Mouse (Mus musculus): ENCODE measurements around the gene Glmn. TPM values are rescaled to one million over a fixed set of nuclear protein-coding genes. Genes with fewer than 3 reads are reported as not detected.

Glmn gene
- polyA plus RNA-seq, 1 experiment from 2014 or later: 34.7 TPM

DNA sequence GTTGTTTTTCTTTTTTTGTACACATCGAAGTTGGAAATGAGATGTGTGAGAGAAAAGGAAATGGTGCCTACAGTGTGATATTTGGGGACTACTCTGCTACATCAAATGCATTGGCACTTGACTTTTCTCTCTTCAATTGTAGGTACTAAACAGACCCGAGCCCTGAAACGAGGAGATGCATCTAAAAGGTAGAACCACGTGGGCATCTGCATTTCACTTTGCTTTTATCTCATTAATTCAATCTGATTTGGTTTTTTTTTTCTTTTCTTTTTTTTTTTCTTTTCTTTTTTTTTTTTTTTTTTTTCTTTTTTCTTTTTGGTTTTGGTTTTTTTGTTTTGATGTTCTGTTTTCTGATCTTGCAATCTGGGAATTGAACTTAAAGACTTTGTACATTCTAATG is 692 bp upstream of the Glmn start:
- Histone ChIP-seq H3K4me1 (replicated peaks; ENCODE audit: control insufficient read depth, insufficient read depth, low read length) (no peaks in the 10 kb centered on the region), H3K9me3 (ENCODE audit: control insufficient read depth, low read length) (no peaks in the 10 kb centered on the region), H3K36me3 (ENCODE audit: control insufficient read depth, insufficient read depth, low read length) (no peaks in the 10 kb centered on the region), H3K27me3 (ENCODE audit: control insufficient read depth, insufficient read depth, low read length) (no peaks in the 10 kb centered on the region), H3K4me3 (ENCODE audit: low read depth, low read length) (peak overlapping the region; percentile 67), H3K9ac (ENCODE audit: low read depth, low read length) (no peak overlapping the region; the same call in 1 of the 2 replicates), H3K27ac (ENCODE audit: low read depth, low read length) (no peak overlapping the region), H3K4me2 (replicated peaks; ENCODE audit: low read depth, low read length) (no peak overlapping the region)
- WGBS: 21% methylated on average over 4 of the region's 4 CpGs
- ATAC-seq (ENCODE audit: low FRiP score): no peak
- DNase-seq (ENCODE audit: low spot score): peak; percentile 13

DNA sequence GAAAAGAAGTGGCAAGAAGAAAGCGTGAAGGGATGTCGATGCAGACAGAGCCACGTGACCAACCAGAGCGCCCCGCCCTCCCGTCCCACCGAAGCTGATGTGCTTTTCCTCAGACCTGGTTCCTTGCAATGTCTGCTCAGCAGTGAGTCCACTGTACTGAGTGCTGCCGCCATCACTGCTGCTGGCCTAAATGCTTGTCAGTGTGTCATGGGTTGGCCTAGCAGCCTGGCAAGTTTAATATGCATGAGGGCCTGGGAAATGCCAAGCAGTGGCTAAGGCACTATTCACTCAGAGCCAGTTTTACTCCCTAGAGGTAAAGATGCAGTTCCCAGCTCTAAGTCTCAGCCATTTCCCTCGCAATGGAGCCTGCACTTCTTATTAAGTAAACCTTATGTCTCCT is 28.5 kb downstream of the Glmn start:
- WGBS: 95% methylated on average over 9 of the region's 9 CpGs
- Histone ChIP-seq H3K27me3 (ENCODE audit: control insufficient read depth, insufficient read depth, low read length) (no peaks in the 10 kb centered on the region), H3K27ac (ENCODE audit: low read depth, low read length) (no peak overlapping the region), H3K4me1 (replicated peaks; ENCODE audit: control insufficient read depth, insufficient read depth, low read length) (no peaks in the 10 kb centered on the region), H3K4me3 (ENCODE audit: low read depth, low read length) (no peak overlapping the region), H3K36me3 (ENCODE audit: control insufficient read depth, insufficient read depth, low read length) (no peaks in the 10 kb centered on the region), H3K4me2 (replicated peaks; ENCODE audit: low read depth, low read length) (no peak overlapping the region), H3K9ac (ENCODE audit: low read depth, low read length) (no peak overlapping the region), H3K9me3 (ENCODE audit: control insufficient read depth, low read length) (no peaks in the 10 kb centered on the region)
- no peak for DNase-seq (ENCODE audit: low spot score)
- no peak for ATAC-seq (ENCODE audit: low FRiP score)

DNA sequence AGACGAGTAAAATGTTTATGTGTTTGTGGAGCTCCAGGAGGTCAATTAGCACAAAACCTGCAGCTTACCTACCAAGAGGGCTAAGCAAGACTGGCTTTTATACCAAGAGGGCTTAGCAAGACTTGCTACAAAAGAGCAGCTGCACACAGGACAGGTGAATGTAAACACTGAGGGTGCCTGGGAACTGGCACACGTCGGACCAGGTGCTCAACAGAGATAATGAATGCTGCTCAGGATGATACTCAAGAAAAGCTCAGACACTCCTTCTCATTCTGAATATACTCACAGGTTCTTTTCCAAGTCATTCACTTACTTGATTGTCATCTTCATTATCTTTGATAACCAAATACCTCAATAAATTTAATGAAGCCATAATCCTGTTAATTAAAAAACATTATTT is 40.7 kb downstream of the Glmn start:
- H3K36me3 ChIP-seq (ENCODE audit: control insufficient read depth, insufficient read depth, low read length): 0 out of 2 replicates have a peak, but pooled peaks cover 2% of the 10 kb centered on the region
- H3K9ac ChIP-seq (ENCODE audit: low read depth, low read length): no peak overlapping the region
- H3K27me3 ChIP-seq (ENCODE audit: control insufficient read depth, insufficient read depth, low read length): no peaks in the 10 kb centered on the region
- no peak for ATAC-seq (ENCODE audit: low FRiP score)
- H3K27ac ChIP-seq (ENCODE audit: low read depth, low read length): no peak overlapping the region
- H3K4me3 ChIP-seq (ENCODE audit: low read depth, low read length): no peak overlapping the region
- 86% methylated on average over 3 of the region's 3 CpGs for WGBS
- no peaks in the 10 kb centered on the region for H3K9me3 ChIP-seq (ENCODE audit: control insufficient read depth, low read length)
- no peak for DNase-seq (ENCODE audit: low spot score)
- H3K4me2 ChIP-seq (replicated peaks; ENCODE audit: low read depth, low read length): no peak overlapping the region
- H3K4me1 ChIP-seq (replicated peaks; ENCODE audit: control insufficient read depth, insufficient read depth, low read length): no peaks in the 10 kb centered on the region

DNA sequence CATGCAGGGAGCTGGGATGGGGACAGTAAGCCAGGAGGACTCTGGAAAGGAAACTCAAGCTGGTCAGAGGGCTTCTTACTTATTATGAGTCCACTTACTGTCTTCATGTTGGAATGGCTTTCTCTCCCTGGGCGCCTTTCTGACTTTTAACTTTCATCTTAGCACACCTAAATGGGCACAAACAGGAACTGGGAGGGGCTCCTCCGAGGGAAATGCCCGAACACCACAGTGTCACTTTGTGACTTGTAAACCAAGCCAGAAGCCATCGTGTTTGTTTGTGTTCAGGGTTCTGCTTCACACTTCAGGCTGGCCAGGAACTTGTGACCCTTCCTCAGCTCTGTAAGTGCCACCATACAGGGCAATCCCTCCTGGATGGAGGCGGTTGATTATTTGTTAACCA is 43.4 kb downstream of the Glmn start:
- DNase-seq (ENCODE audit: low spot score) (no peak), ATAC-seq (ENCODE audit: low FRiP score) (no peak)
- Histone ChIP-seq H3K9ac (ENCODE audit: low read depth, low read length) (no peak overlapping the region), H3K36me3 (ENCODE audit: control insufficient read depth, insufficient read depth, low read length) (no peaks in the 10 kb centered on the region), H3K27me3 (ENCODE audit: control insufficient read depth, insufficient read depth, low read length) (no peaks in the 10 kb centered on the region), H3K27ac (ENCODE audit: low read depth, low read length) (no peak overlapping the region), H3K4me3 (ENCODE audit: low read depth, low read length) (no peak overlapping the region), H3K4me2 (replicated peaks; ENCODE audit: low read depth, low read length) (no peak overlapping the region), H3K9me3 (ENCODE audit: control insufficient read depth, low read length) (no peaks in the 10 kb centered on the region), H3K4me1 (replicated peaks; ENCODE audit: control insufficient read depth, insufficient read depth, low read length) (no peaks in the 10 kb centered on the region)
- 87% methylated on average over 5 of the region's 5 CpGs for WGBS

DNA sequence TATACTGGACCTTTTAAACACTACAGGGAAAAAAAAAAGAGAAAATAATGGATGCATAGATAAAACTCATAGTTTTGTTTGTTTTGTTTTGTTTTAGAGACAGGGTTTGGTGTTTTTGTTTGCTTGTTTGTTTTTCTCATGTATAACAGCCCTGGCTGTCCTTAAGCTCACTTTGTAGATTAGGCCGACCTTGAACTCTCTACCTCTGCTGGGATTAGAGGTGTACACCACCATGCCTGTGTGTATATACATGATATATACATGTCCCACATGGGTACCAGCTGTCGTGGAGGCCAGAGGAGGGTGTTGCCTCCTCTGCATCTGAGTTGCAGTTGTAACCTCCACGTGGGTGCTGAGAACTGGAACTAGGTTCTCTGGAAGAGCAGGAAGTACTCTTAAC is 49.2 kb downstream of the Glmn start:
- ATAC-seq (ENCODE audit: low FRiP score) (no peak), DNase-seq (ENCODE audit: low spot score) (no peak)
- Histone ChIP-seq H3K4me1 (replicated peaks; ENCODE audit: control insufficient read depth, insufficient read depth, low read length) (no peaks in the 10 kb centered on the region), H3K27ac (ENCODE audit: low read depth, low read length) (no peak overlapping the region), H3K36me3 (ENCODE audit: control insufficient read depth, insufficient read depth, low read length) (no peaks in the 10 kb centered on the region), H3K4me2 (replicated peaks; ENCODE audit: low read depth, low read length) (no peak overlapping the region), H3K9ac (ENCODE audit: low read depth, low read length) (no peak overlapping the region), H3K27me3 (ENCODE audit: control insufficient read depth, insufficient read depth, low read length) (no peaks in the 10 kb centered on the region), H3K9me3 (ENCODE audit: control insufficient read depth, low read length) (no peaks in the 10 kb centered on the region), H3K4me3 (ENCODE audit: low read depth, low read length) (no peak overlapping the region)
- WGBS: 88% methylated on average over 3 of the region's 3 CpGs

DNA sequence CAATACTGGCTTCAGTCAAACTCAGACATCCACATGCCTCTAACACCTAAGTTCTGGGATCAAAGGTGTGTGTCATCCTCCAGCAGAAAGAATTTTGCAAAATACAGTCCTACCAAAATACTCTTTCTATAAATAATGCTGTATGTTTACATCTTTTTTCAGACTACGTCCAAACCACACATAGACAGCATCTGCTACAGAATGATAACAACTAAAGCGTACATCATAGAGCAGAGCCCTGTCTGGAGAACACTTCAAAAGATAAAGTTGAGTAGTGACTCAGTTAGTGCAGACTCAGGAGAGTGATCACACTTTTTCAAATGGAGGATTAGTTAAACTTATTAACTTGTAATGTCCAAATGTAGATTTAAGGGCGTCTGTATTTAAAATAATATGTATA is 49.7 kb downstream of the Glmn start:
- ATAC-seq (ENCODE audit: low FRiP score) (no peak), DNase-seq (ENCODE audit: low spot score) (no peak)
- 91% methylated on average over 3 of the region's 3 CpGs for WGBS
- Histone ChIP-seq H3K9ac (ENCODE audit: low read depth, low read length) (no peak overlapping the region), H3K27ac (ENCODE audit: low read depth, low read length) (no peak overlapping the region), H3K4me2 (replicated peaks; ENCODE audit: low read depth, low read length) (no peak overlapping the region), H3K4me1 (replicated peaks; ENCODE audit: control insufficient read depth, insufficient read depth, low read length) (no peaks in the 10 kb centered on the region), H3K4me3 (ENCODE audit: low read depth, low read length) (no peak overlapping the region), H3K36me3 (ENCODE audit: control insufficient read depth, insufficient read depth, low read length) (no peaks in the 10 kb centered on the region), H3K9me3 (ENCODE audit: control insufficient read depth, low read length) (no peaks in the 10 kb centered on the region), H3K27me3 (ENCODE audit: control insufficient read depth, insufficient read depth, low read length) (no peaks in the 10 kb centered on the region)

DNA sequence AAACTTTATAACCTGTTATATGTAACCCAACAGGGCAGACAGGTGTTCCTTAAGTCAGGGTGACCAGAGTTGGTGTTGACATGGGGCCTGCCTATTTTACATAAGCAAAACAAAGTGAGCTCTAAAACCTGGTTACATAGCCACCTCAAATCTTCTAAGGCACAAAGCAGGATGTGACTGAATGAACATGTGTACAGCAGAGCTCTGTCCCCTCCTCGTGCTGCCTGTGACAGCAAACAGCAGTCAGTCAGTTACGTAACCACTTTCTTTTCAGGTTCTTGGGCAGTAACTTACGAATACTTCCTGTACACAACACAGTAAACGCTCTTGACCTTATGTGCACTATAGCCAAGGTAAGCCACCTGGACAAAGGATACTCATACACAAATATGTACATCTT is 51.8 kb downstream of the Glmn start:
- Histone ChIP-seq H3K4me3 (ENCODE audit: low read depth, low read length) (no peak overlapping the region), H3K27me3 (ENCODE audit: control insufficient read depth, insufficient read depth, low read length) (no peaks in the 10 kb centered on the region), H3K9me3 (ENCODE audit: control insufficient read depth, low read length) (no peaks in the 10 kb centered on the region), H3K36me3 (ENCODE audit: control insufficient read depth, insufficient read depth, low read length) (no peaks in the 10 kb centered on the region), H3K27ac (ENCODE audit: low read depth, low read length) (no peak overlapping the region), H3K9ac (ENCODE audit: low read depth, low read length) (no peak overlapping the region), H3K4me1 (replicated peaks; ENCODE audit: control insufficient read depth, insufficient read depth, low read length) (no peaks in the 10 kb centered on the region), H3K4me2 (replicated peaks; ENCODE audit: low read depth, low read length) (no peak overlapping the region)
- no peak for ATAC-seq (ENCODE audit: low FRiP score)
- 87% methylated on average over 4 of the region's 4 CpGs for WGBS
- DNase-seq (ENCODE audit: low spot score): no peak

DNA sequence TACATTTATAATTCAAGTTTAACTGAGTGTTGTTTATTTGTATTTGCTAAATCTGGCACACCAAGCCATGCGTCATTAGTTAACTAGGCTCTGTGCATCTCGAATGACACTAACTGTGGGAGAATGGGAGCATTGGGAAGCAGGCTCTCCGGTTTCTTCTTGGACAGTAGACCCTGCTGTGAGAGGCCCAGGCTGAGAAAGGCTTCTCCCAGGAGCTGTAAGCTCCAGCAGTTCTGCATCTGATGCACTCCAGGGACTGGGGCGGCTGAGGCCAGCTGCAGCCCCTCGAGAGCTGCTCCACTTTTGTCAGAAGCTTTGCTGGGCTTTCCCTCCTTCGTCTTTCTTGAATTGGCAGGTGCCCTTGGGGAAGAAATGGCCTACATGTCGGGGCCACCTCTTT is 56.0 kb downstream of the Glmn start:
- no peaks in the 10 kb centered on the region for H3K4me1 ChIP-seq (replicated peaks; ENCODE audit: control insufficient read depth, insufficient read depth, low read length)
- H3K36me3 ChIP-seq (ENCODE audit: control insufficient read depth, insufficient read depth, low read length): no peaks in the 10 kb centered on the region
- H3K4me3 ChIP-seq (ENCODE audit: low read depth, low read length): no peak overlapping the region
- H3K27ac ChIP-seq (ENCODE audit: low read depth, low read length): no peak overlapping the region
- no peaks in the 10 kb centered on the region for H3K27me3 ChIP-seq (ENCODE audit: control insufficient read depth, insufficient read depth, low read length)
- no peak for ATAC-seq (ENCODE audit: low FRiP score)
- H3K9ac ChIP-seq (ENCODE audit: low read depth, low read length): no peak overlapping the region
- 29% methylated on average over 7 of the region's 7 CpGs for WGBS
- no peak overlapping the region for H3K4me2 ChIP-seq (replicated peaks; ENCODE audit: low read depth, low read length)
- H3K9me3 ChIP-seq (ENCODE audit: control insufficient read depth, low read length): no peaks in the 10 kb centered on the region
- no peak for DNase-seq (ENCODE audit: low spot score)

DNA sequence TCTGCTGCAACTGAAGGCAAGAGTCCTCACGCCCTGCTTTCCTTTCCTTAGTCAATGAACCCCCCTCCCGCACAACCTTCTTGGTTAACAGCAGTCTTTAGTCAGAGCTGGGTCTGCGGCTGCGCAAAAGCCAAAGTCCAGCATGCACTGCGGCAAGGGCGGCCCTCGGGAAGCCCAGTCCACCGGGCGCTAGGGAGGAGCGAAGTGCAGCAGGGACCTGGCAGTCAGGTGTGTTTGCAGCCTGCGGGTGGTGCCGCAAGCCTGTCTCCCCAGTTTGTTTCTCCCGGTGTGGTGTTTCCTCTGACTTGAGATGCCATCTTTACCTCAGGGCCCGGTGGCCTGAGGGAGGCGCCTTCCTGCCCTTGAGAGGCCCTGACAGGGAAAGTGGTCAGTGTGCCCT is 63.1 kb downstream of the Glmn start, which contains the start of gene 1700028K03Rik:
Gene 1700028K03Rik (plus strand): TSS at position 129 of the 400 bp plus-strand sequence.
- 73% methylated on average over 15 of the region's 15 CpGs for WGBS
- H3K27ac ChIP-seq (ENCODE audit: low read depth, low read length): no peak within 1 kb of the TSS
- H3K4me2 ChIP-seq (replicated peaks; ENCODE audit: low read depth, low read length): no peak within 1 kb of the TSS
- no peak for DNase-seq (ENCODE audit: low spot score)
- no peaks in the 10 kb centered on the region for H3K4me1 ChIP-seq (replicated peaks; ENCODE audit: control insufficient read depth, insufficient read depth, low read length)
- H3K4me3 ChIP-seq (ENCODE audit: low read depth, low read length): no peak within 1 kb of the TSS
- ATAC-seq (ENCODE audit: low FRiP score): no peak
- no peaks in the 10 kb centered on the region for H3K27me3 ChIP-seq (ENCODE audit: control insufficient read depth, insufficient read depth, low read length)
- no peaks in the 10 kb centered on the region for H3K36me3 ChIP-seq (ENCODE audit: control insufficient read depth, insufficient read depth, low read length)
- no peak within 1 kb of the TSS for H3K9ac ChIP-seq (ENCODE audit: low read depth, low read length)
- no peaks in the 10 kb centered on the region for H3K9me3 ChIP-seq (ENCODE audit: control insufficient read depth, low read length)

Measured in hindbrain, embryonic 11.5 days (tissue).